Mouse (Mus musculus): ENCODE results near the gene Rapgefl1.

Gene Rapgefl1

GRCm38 (mm10) chr11:98836651-98837141 lies at the start of gene Rapgefl1:
TSS of gene Rapgefl1 (plus strand) at chr11:98836785.
- DNase-seq: peak; percentile 89 to 93

- DNase-seq: peak in 1 of 2 experiments; percentile 55
These were observed 49.4 kb upstream of the Rapgefl1 start for GRCm38 (mm10) chr11:98787229-98787628.

GRCm38 (mm10) chr11:98787691-98788090 lies 48.9 kb upstream of the Rapgefl1 start:
- DNase-seq: no peak

GRCm38 (mm10) chr11:98788139-98788538 lies 48.4 kb upstream of the Rapgefl1 start:
- no peak for DNase-seq

DNA sequence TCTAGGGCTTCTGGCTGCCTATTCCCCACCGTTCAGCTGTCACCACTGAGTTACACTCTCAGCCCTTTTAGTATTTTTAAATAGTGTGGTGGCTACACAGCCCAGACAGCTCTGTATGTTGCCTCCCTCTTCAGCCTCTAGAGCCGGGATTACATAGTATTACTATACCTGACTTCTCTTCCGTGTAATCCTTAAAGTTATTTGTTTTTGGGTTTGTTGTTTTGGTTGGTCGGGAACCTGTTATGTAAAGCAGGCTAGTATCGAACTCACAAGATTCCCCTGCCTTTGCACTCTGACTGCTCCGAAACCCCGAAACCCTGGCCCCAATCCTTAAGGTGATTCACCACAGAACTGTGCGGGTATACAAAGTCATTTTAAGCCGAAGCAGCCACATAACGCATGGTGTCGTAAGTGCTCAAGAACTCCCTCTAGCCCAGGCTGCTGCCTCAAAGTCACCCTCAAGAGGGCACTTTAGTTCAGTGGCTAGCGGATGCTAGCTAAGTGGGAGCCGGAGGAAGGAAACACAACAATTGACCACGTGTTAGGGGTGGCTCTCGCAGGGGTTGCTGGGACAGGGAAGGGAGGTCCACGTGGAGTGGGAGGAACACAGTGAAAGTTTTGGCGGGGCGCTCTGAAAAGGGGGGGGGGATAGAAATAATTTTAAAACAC lies 47.9 kb upstream of the Rapgefl1 start:
- peak; percentile 85 to 91 for DNase-seq

DNA sequence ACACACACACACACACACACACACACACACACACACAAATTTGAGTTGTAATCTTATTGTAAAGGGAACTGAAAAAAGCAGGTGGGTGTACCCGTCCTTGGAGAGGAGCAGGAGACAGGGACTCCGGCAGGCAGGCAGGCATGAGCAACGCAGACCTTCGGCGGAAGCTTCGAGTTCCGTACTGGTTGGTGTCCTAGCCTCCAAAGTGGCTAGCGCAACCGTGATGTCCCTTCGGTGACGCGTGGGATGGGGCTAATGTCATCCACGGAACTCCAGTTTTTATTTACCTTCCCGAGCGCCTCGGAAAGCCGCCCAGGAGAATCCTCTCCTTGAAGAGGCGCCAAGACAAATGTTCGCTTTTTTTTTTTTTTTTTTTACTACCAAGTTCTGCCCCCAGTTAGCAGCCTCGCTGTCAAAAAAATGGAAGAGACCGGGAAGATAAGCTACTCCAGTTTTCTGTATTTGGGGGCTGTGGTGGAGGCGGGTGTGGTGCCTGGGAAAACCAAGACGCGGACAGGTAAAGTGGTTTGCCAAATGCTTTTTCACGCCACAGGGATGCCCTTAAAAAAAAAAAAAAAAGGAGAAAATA lies 47.3 kb upstream of the Rapgefl1 start:
- no peak for DNase-seq

- no peak for DNase-seq
These were observed 46.8 kb upstream of the Rapgefl1 start for GRCm38 (mm10) chr11:98789824-98790223.

- DNase-seq: no peak
These were observed 45.9 kb upstream of the Rapgefl1 start for GRCm38 (mm10) chr11:98790631-98791205.

DNA sequence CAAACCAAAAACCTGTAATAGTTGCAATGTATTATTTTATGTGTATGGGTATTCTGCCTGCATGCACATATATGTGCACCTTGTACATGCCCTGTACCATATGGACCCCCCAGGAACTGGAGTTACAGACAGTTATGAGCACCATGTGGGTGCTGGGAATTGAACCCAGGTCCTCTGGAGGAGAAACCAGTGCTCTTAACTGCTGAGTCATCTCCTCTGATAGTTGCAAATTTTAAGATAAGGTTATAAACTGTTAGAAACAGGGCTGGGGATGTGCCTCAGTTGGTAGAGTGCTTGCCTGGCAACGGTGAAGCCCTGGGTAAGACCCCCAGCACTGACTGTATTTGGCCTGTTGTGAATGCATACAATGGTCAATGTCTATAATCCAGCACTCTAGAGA lies 45.1 kb upstream of the Rapgefl1 start:
- no peak for DNase-seq

- DNase-seq: no peak
These were observed 44.5 kb upstream of the Rapgefl1 start for GRCm38 (mm10) chr11:98792081-98792480.

DNA sequence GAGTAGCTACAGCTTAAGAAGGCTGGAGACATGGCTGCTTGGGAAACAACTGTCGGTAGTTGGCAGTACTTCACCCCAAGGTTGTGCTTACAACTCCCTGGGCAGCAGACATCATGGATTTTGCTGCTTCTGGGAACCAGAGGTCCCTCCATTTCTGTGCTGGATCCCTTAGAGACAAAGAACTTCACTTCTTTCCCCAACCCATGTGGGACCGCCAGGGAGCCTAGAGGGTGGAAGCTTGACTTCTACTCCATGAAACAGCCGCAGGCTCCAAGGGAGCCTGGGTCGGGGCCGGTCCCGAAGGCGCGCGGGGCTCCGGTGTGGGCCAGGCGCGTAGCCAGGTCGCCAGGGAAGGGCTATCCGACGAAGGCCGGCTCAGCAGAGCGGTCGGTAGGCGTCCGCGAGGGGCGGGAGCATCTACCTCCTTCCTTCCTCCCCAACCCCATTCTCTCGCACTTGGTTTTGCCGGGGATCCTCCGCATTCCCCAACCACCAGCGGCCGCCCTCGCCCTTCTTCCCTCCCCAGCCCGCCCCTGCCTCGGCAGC lies 42.0 kb upstream of the Rapgefl1 start:
- DNase-seq: peak; percentile 87 to 88

DNA sequence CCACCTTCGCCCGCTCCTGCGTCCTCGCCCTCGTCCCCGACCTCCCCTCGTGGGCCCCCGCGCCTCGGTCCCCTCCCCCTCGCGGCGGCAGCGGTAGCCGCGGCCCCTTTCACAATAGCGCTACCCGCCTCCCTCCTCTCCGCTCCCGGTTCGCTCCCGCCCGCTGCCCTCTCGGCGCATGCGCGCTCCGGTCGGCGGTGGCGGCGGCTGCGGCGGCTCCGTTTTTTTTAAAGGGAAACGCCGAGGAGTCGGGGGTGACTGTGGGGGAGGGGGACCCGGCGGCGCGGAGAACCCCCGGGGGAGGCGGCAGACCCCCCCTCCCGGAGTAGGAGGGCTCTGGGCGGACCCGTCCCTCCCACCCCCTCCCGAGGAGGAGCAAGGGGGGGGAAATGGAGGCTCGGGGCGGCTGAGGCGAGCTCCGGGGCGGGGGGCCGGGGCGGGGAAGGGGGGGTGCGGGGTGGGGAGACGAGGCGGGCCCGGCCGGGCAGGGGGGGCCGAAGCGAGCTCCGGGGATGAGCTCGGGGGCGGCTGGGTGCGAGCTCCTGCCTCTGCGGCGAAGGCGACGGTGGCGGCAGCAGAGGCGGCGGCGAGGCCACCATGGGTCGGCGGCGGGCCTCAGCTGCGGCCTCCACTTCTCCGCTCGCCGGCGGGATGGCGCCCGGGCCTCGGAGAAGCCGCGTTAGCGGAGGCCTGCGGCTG lies 41.4 kb upstream of the Rapgefl1 start, which contains the start of gene Msl1:
Gene Msl1 (plus strand): TSS at position 502 of the 699 bp plus-strand sequence.
- DNase-seq: peak; percentile 93 to 94

- DNase-seq: peak; percentile 64 to 71
These were observed 40.7 kb upstream of the Rapgefl1 start for GRCm38 (mm10) chr11:98795714-98796514.

DNA sequence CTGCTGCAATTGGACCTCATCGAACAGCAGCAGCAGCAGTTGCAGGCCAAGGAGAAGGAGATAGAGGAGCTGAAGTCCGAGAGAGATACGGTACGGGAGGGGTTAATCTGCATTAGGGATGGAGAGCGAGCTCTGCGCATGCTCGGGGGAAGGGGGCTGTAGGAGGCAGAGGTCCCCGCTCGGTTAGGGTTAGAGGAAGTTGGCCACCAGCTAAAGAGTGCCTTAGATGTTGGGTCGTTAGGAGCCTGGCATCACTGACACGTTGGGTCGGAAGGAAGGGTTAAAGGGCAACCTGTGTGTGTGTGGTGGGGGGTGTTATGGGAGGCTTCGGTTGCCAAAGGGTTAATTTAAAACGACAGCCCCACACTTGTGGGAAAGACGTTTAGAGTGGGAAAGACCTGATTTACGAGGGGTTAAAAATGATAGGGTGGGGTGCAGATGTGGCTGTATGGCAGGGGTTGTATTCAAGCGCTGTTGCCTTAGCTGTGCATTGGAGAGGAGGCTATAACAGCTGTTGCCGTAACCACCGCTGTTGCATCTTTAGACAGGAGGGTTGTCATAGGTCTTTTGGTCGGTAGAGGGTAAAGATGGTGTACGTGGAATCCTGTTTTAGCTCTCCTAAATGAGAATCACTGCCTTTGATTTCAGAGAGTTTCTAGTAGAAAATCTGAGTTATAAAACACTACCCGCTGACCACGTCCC lies 39.9 kb upstream of the Rapgefl1 start:
- peak; percentile 85 for DNase-seq

DNA sequence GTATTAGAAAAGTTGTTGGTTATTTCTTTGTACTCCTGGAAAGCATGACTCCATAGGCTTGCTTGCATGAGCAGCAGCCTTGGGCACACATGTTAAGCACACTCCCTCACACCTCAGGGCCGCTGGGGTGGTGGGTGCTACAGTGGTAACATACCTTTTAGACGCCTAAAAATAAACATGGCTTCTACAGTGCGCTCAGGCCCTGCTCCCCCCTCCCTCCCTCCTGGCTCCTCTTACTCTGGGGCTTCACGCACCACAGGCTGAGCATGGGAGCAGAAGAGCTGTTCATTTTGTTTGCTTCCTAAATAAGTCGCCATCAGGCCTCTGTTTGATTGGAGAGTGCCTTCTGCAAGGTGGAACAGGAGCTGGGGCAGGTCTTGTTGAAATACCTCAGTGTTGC lies 39.3 kb upstream of the Rapgefl1 start:
- DNase-seq: peak; percentile 55 to 58

- DNase-seq: no peak
These were observed 38.7 kb upstream of the Rapgefl1 start for GRCm38 (mm10) chr11:98797909-98798308.

DNA sequence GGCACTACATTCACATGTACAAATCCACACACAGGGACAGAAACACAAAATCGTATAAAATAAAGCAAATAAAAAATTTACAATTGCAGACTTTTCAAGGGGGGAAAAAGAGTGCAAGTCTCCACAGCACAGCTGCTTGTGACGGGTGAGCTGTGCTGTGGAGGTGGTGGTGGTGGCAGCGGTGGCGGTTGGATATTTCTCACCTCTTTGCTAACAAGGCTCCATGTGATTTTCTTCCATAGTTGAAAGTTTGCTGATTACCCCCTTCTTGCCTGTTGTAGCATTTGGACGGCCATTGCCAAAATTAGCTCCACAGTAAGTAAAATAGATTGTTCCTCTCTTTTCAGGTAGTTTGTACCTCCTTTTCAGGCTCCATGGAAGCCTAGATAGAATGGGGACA lies 32.0 kb upstream of the Rapgefl1 start, which contains the start of gene Casc3:
Gene Casc3 (plus strand): TSS at position 301 of the 400 bp plus-strand sequence.
- DNase-seq: no peak

DNA sequence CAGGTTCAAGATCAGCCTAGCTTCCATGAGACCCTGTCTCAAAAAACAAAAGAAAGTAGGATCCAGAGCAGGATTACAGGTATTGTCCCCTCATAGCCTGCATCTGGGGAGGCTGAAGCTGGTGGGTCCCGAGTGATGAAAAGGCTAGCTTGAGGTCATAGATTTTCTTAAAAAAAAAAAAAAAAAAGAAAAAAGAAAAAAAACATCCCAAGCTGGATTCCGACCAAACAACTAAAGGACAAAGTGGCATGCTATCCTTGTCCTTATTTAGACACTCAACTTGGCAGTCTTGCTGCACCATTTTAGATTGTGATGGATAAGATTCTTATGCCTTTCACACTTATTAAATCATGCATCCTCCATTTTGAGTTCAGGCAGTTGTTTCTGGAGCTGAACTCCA lies 28.2 kb upstream of the Rapgefl1 start:
- DNase-seq: no peak

DNA sequence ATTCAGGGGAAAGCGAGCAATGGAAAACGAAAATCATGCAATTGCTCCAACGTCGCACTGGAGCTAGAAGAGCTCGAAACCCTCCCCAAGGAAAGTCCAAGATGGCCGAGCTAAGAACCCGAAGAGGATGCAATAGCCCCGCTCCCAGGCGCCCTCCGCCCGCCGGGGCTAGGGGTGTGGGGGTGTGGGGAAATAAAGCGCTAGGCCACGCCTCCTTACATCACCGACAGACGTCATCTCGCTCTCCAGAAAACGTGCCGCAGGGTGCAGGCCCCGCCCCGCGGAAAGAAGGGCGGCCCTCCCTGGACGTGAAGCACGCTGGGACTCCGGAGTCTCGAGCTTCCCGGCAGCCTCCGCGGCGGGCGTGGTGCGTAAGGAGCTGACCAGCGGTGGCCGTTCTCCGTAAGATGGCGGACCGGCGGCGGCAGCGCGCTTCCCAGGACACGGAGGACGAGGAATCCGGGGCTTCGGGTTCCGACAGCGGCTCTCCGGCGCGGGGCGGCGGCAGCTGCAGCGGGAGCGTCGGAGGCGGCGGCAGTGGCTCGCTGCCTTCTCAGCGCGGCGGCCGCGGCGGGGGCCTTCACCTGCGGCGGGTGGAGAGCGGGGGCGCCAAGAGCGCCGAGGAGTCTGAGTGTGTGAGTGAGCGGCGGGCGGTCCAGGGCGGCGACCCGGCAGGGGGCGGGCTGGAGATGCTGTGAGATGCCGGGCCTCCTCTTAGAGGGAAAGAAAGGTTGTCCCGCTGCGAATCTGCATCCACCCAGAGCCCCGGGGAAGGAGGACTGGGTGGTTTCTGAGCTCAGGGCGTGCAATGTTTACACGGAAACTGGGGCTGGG lies 26.9 kb upstream of the Rapgefl1 start:
- peak; percentile 99 for DNase-seq

GRCm38 (mm10) chr11:98810686-98811085 lies 25.9 kb upstream of the Rapgefl1 start:
- no peak for DNase-seq
